Mouse (Mus musculus) heart, embryonic 13.5 days (tissue): Measurements from ENCODE around the gene Slc35d1. TPM values are rescaled to one million over a fixed set of nuclear protein-coding genes. Genes with fewer than 3 reads are reported as not detected.
"Not testable (repeated sequence)": the region's sequence is repeated elsewhere in the genome, so short reads cannot be mapped to it uniquely, and the experiment has no call there.

Experiments
- ATAC-seq: fragments of 200-750 bp; cut with Nextera tagmentation; 2 replicates; pipeline ENCODE4 v1.8.0; 2017; ENCODE audit warnings: moderate TSS enrichment; ENCODE audit not compliant: insufficient number of reproducible peaks, low FRiP score, low TSS enrichment; ENCODE audit errors: extremely low read depth
- H3K27ac ChIP-seq: fragments of 300-500 bp; sonication (generic); replicated peaks from 2 replicates; pipeline ENCODE4 v1.5.1; 2015; ENCODE audit warnings: moderate library complexity, mild to moderate bottlenecking, inconsistent platforms
- H3K27me3 ChIP-seq: fragments of 300-500 bp; sonication (generic); replicated peaks from 2 replicates; pipeline ENCODE4 v1.6.1; 2015; ENCODE audit warnings: mild to moderate bottlenecking, inconsistent platforms
- H3K36me3 ChIP-seq: fragments of 300-500 bp; sonication (generic); 2 replicates; pipeline ENCODE4 v1.6.1; 2015; ENCODE audit warnings: mild to moderate bottlenecking, inconsistent platforms
- H3K4me1 ChIP-seq: fragments of 300-500 bp; sonication (generic); 2 replicates; pipeline ENCODE4 v1.6.1; 2015; ENCODE audit warnings: inconsistent platforms
- H3K4me2 ChIP-seq: fragments of 300-500 bp; sonication (generic); 2 replicates; pipeline ENCODE4 v1.6.1; 2015; ENCODE audit warnings: inconsistent platforms, mild to moderate bottlenecking, moderate library complexity
- H3K4me3 ChIP-seq: fragments of 300-500 bp; sonication (generic); 2 replicates; pipeline ENCODE4 v1.5.1; 2015; ENCODE audit warnings: moderate library complexity, mild to moderate bottlenecking, inconsistent platforms
- H3K9ac ChIP-seq: fragments of 300-500 bp; sonication (generic); 2 replicates; pipeline ENCODE4 v1.6.1; 2015; ENCODE audit warnings: inconsistent platforms, mild to moderate bottlenecking, moderate library complexity
- H3K9me3 ChIP-seq: fragments of 300-500 bp; sonication (generic); 2 replicates; pipeline ENCODE4 v1.6.1; 2016; ENCODE audit warnings: inconsistent platforms
- WGBS: fragments of 180-500 bp; shearing (Covaris S2); methylation state at CpG from one replicate; pipeline ENCODE4 v1.1.7; 2015; ENCODE audit warnings: mixed read lengths; 5-methylcytosine and 5-hydroxymethylcytosine counted together
- polyA plus RNA-seq: library from polyadenylated mRNA; unstranded; fragments of >200 nt; fragmentation: Nextera tagmentation; extraction: Ambion mirVana; gene quantifications from 2 replicates; pipeline ENCODE4 v1.2.1, GENCODE M21; 2015

Gene Slc35d1
- polyA plus RNA-seq, 1 experiment from 2014 or later = 5.3 TPM

DNA sequence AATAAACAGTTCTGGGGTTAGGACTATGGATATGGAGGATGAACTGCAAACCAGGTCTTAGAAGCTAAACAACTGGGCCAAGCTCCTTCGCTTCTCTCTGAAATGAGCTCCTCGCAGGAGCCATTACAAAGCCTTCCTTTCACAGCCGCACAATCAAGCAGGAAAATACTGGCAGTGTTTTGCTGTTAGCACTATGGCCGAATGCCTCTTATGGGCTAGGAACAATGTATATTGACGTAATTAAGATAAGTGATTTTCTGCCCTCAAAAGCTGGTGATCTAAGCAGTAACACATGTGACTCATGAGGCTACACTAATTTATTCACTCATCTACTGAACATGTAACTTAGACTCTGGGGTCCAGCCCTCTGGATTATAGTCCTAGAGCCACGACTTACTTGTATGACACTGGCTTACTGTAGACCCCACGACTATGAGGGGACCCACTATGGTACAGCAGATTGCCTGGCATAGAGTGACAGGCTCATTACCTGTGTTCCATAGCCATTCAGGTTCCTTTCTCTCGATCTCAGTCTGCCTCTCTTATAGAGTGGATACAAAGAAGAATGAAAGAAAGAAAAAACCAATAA, 34.6 kb downstream of the Slc35d1 start:
- Histone ChIP-seq H3K9me3 (no peaks in the 10 kb centered on the region), H3K4me2 (no peak overlapping the region), H3K4me3 (no peak overlapping the region), H3K27ac (no peak overlapping the region), H3K9ac (no peak overlapping the region), H3K4me1 (peaks cover 35% of the 10 kb centered on the region), H3K36me3 (peaks cover 45% of the 10 kb centered on the region), H3K27me3 (no peaks in the 10 kb centered on the region)
- 85% methylated on average over 8 of the region's 8 CpGs for WGBS
- no peak for ATAC-seq

DNA sequence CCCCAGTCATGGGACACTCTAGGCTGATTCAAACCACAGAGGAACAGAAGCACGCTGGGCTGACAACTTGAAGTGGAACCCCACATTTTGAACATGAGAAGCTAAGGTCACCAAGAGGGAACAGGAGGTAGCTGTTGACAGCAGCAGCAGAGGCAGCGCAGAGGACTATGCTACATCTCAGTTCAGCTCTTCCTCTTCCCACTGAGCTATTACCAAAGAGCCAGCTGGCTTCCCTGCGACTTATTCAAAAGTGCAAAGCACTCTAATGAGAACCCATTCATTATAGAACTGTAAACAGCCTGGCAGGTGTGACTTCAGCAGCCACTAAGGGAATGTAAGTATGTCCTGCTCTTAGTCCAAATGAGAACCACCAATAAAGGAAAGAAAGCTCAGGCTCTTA, 35.4 kb downstream of the Slc35d1 start:
- Histone ChIP-seq H3K36me3 (peaks cover 45% of the 10 kb centered on the region), H3K27me3 (no peaks in the 10 kb centered on the region), H3K4me3 (no peak overlapping the region), H3K4me2 (no peak overlapping the region), H3K9me3 (no peaks in the 10 kb centered on the region), H3K4me1 (peaks cover 35% of the 10 kb centered on the region), H3K9ac (no peak overlapping the region), H3K27ac (peak overlapping the region; percentile 71; the same call in 1 of the 2 replicates)
- no peak for ATAC-seq
- WGBS = 45% methylated on average over 3 of the region's 3 CpGs

DNA sequence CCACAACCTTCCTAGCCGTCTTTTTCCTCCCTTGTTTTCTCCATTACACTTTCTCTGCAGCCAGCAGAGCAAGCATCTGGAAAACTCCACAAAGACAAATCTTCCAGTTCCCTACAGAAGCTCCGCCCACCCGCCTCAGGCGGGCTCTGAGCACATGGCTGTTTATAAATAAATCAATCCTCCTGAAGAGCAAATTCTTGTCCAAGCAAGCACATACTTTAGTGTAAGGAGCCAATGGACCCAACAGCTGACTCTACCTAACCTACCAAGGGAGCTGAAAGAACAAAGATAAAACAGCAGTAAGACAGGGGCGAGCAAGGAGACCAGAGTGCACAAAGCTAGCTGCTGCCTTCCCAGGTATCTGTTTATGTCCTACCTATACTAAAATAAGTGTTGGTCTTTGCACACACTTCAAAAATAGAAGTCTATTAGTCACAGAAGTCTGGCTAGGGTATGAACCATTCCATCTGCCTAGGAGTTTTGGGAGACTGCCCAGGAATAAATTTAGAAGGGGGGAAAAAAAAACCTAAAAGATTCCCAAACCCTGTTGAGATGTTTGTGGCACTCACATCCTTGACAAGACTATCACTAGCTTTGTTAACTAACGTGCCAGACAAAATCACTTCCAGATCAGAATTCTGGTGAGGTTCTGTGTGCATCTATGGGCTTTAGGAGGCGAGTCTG, 36.2 kb downstream of the Slc35d1 start:
- Histone ChIP-seq H3K27me3 (no peaks in the 10 kb centered on the region), H3K27ac (peak overlapping the region; percentile 71), H3K4me2 (0 out of 2 replicates have a peak overlapping the region, but pooled peaks have one; percentile 7), H3K9ac (no peak overlapping the region), H3K36me3 (peaks cover 40% of the 10 kb centered on the region), H3K4me3 (no peak overlapping the region), H3K4me1 (peaks cover 35% of the 10 kb centered on the region), H3K9me3 (no peaks in the 10 kb centered on the region)
- ATAC-seq = no peak
- 60% methylated on average over 7 of the region's 7 CpGs for WGBS

DNA sequence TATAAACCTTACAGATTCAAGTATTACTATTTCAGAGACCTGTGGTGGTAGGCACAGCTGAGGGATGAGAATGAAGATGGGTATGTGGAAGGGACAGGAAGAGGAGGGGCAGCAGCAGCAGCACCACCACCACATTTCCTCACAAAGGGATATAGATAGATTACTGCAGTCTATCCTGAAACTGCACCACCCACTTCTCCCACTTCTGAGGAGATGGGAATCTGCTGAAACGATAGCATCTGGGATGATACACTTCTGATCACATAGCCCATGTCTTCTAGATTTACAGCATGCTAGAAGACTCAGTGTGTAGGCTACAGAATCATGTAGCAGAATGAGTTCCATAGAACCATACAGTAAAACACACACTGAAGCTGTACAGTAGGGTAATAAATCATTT, 37.3 kb downstream of the Slc35d1 start:
- no peaks in the 10 kb centered on the region for H3K27me3 ChIP-seq
- no peak overlapping the region for H3K4me3 ChIP-seq
- WGBS = 77% methylated on average over 1 of the region's 1 CpGs
- H3K36me3 ChIP-seq = peaks cover 38% of the 10 kb centered on the region
- H3K9ac ChIP-seq = no peak overlapping the region
- ATAC-seq = no peak
- no peak overlapping the region for H3K4me2 ChIP-seq
- H3K9me3 ChIP-seq = no peaks in the 10 kb centered on the region
- H3K4me1 ChIP-seq = peaks cover 35% of the 10 kb centered on the region
- no peak overlapping the region for H3K27ac ChIP-seq

DNA sequence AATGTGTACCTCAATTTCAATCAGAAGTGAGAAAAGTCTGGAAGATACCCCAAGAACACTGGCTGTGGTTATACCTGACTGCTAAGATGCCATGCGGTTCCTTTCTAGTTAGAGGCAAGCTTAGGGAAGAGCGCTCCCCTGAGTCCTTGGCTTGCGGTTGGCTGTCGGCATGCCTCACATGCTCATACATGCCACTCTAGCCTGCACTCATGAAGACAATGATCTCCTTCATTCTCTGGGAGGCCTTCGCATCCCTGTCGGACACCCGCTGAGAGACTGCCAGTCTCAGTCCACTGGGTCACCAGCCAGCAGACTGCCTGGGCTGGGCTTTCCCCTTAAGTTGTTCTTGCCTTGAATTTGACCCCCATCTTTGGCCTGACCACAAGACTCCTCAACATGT, 41.0 kb downstream of the Slc35d1 start:
- Histone ChIP-seq H3K4me3 (no peak overlapping the region), H3K4me2 (no peak overlapping the region), H3K27ac (no peak overlapping the region), H3K4me1 (peaks cover 15% of the 10 kb centered on the region), H3K27me3 (no peaks in the 10 kb centered on the region), H3K9ac (no peak overlapping the region), H3K9me3 (no peaks in the 10 kb centered on the region), H3K36me3 (peaks cover 54% of the 10 kb centered on the region)
- 95% methylated on average over 7 of the region's 7 CpGs for WGBS
- no peak for ATAC-seq

DNA sequence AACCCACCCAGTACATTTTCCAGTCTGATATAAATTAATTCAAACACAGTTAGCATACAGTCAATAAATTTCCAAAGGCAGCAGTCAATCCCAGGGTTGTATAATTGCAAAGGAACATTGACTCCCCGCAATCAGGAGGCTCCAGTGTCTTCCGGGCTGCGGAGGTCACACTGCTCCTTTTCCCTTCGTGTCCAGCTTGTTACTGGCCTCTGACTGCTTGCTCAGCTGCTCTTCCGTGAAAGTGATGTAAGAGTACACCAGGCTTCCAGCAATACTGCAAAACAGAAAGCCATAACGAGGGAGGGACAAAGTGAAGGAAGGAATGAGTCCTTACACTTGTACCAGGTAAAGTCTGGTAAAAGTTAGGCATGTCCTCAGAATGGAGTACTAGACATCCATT, 41.5 kb downstream of the Slc35d1 start:
- H3K4me2 ChIP-seq = no peak overlapping the region
- H3K9me3 ChIP-seq = no peaks in the 10 kb centered on the region
- no peak overlapping the region for H3K27ac ChIP-seq
- H3K36me3 ChIP-seq = peaks cover 57% of the 10 kb centered on the region
- no peak overlapping the region for H3K4me3 ChIP-seq
- H3K9ac ChIP-seq = no peak overlapping the region
- H3K4me1 ChIP-seq = peaks cover 10% of the 10 kb centered on the region
- H3K27me3 ChIP-seq = no peaks in the 10 kb centered on the region
- no peak for ATAC-seq
- WGBS = 83% methylated on average over 6 of the region's 6 CpGs

DNA sequence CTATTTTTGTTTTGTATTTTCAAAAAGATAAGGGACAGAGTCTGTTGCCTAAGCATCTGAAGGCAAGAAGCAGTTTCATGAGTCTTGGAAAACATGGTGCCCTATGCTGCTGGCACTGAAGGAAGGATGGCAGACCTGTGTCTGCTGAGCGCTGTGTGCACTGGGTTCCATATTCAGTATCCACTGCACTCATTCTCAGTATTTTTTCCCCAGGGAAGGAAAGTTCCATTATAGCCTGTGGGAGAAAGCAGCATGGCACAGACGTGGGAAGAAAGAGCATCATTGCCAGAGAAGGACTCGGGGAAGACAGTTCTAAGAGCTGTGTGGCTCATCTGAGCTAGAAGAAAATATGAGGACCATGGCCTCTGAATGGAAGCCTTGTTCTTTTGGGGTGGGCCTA, 43.7 kb downstream of the Slc35d1 start:
- H3K9me3 ChIP-seq = no peaks in the 10 kb centered on the region
- H3K36me3 ChIP-seq = peaks cover 50% of the 10 kb centered on the region
- no peaks in the 10 kb centered on the region for H3K27me3 ChIP-seq
- ATAC-seq = no peak
- H3K4me1 ChIP-seq = no peaks in the 10 kb centered on the region
- no peak overlapping the region for H3K4me3 ChIP-seq
- H3K4me2 ChIP-seq = no peak overlapping the region
- H3K27ac ChIP-seq = no peak overlapping the region
- WGBS = 92% methylated on average over 3 of the region's 3 CpGs
- H3K9ac ChIP-seq = no peak overlapping the region

DNA sequence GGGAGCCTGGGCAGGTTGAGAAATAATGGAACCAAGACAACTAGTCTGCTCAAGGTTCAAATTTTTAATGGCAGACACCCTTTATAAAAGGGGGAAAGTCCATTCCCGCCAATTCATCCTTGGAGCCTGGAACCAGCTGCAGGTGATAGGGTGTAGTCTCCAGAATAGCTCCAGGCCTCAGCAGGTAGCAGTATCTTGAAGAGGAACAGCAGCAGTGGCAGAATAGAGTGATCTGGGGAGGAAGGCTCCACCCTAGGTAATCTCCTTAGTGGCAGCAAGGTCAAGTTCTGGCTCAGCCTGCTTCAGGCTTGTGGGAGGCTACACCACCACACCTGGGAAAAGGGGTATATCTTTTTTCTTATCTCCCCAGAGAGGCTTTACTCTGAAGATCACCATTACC, 48.8 kb downstream of the Slc35d1 start:
- H3K9ac ChIP-seq, H3K4me2 ChIP-seq, ATAC-seq, H3K27me3 ChIP-seq, H3K4me1 ChIP-seq, H3K4me3 ChIP-seq, H3K9me3 ChIP-seq, H3K27ac ChIP-seq: not testable (repeated sequence)
- WGBS = 92% methylated on average over 1 of the region's 1 CpGs
- peaks cover 55% of the 10 kb centered on the region for H3K36me3 ChIP-seq

DNA sequence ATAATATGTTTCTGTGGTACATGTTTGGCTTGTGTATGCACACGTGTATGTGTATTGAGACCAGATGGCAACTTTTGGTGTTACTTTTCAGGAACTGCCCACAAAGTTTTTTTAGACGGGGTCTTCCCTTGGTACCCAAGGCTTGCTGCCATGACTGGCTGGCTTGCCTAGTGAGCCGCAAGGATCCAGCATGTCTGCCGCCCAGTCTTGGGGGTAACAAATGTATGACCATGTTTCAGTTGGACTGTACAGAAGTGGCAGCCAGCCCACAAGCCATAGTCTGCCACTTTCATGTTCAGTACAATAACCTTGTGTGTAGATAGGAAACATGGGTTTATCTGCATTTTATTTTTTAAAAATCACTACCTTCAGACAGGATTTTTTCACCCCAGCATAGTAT, 56.2 kb downstream of the Slc35d1 start:
- peaks cover 84% of the 10 kb centered on the region for H3K36me3 ChIP-seq

DNA sequence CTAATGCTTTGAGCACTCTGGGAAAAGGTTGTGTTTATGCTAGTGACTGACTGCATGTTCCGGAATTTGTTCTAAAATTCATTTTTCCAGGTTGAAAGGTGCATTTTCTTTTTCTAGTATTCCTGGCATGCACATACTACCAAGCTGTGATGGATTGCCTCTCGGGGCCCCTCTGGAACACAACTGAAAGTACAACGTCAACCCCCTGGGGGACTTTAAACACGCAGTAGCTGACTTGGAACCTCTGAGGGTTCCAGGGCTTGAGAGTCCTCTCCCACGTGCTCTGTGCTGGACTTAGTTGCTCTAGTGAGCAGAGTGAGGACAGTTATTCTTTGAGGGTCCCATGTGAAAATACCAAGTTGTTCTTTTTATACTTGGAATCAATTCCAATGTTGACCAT, 63.0 kb downstream of the Slc35d1 start:
- H3K4me2 ChIP-seq = no peak overlapping the region
- no peak overlapping the region for H3K27ac ChIP-seq
- H3K9me3 ChIP-seq = no peaks in the 10 kb centered on the region
- no peak overlapping the region for H3K4me3 ChIP-seq
- H3K27me3 ChIP-seq = no peaks in the 10 kb centered on the region
- peaks cover 93% of the 10 kb centered on the region for H3K36me3 ChIP-seq
- 87% methylated on average over 5 of the region's 5 CpGs for WGBS
- no peak for ATAC-seq
- no peaks in the 10 kb centered on the region for H3K4me1 ChIP-seq
- no peak overlapping the region for H3K9ac ChIP-seq

More for the DNA sequence above, 56.2 kb downstream of the Slc35d1 start:
- ATAC-seq = no peak
- Histone ChIP-seq H3K9ac (no peak overlapping the region), H3K27me3 (no peaks in the 10 kb centered on the region), H3K4me3 (no peak overlapping the region), H3K4me1 (no peaks in the 10 kb centered on the region), H3K27ac (no peak overlapping the region), H3K4me2 (no peak overlapping the region), H3K9me3 (no peaks in the 10 kb centered on the region)
- WGBS = 95% methylated on average over 4 of the region's 4 CpGs

DNA sequence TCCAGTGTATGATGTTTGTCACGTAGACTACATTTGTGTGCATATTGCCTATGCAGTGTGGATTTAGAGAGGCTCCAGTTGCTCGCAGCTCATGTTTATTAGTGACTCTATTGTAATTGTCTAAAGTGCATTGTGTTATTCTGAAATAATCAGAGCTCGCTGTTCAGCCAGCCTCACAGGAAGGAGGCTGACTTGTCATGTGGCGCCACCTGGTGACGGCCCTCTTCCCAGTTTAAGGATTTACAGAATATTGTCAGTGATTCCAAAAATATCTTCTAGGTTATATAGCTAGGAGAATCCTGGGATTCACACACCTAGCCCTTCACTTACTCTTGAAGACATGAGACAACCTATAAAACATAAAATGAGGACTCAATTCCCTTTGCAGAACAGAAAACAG, 68.6 kb downstream of the Slc35d1 start:
- H3K36me3 ChIP-seq = peaks cover 79% of the 10 kb centered on the region

DNA sequence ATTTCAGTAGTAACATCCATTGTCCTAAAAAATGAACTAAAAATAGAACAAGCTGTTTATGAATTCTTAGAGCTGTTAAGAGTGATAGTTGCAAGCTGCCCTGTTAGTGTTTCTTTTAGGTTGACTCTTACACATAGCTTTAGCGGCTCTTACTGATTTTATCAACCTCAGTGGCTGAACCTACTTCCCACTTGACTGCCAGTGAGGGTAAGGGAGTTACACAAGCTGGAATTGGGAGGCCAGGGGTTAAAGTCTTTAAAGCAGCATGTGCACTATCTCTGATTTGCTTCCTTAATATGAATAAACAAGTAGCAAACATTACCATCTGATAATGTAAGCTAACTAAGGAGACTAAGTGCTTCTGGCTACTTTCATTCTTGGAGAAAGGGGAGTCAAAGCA, 78.0 kb downstream of the Slc35d1 start:
- Histone ChIP-seq H3K4me1 (peaks cover 5% of the 10 kb centered on the region; the same call in 1 of the 2 replicates), H3K36me3 (peaks cover 59% of the 10 kb centered on the region), H3K9ac (no peak overlapping the region), H3K27ac (no peak overlapping the region), H3K9me3 (no peaks in the 10 kb centered on the region), H3K27me3 (no peaks in the 10 kb centered on the region), H3K4me3 (no peak overlapping the region), H3K4me2 (no peak overlapping the region)
- 32% methylated on average over 1 of the region's 1 CpGs for WGBS
- ATAC-seq = no peak

More for the DNA sequence above, 68.6 kb downstream of the Slc35d1 start:
- Histone ChIP-seq H3K4me1 (no peaks in the 10 kb centered on the region), H3K27ac (no peak overlapping the region), H3K4me2 (no peak overlapping the region), H3K27me3 (no peaks in the 10 kb centered on the region), H3K9ac (no peak overlapping the region), H3K4me3 (no peak overlapping the region), H3K9me3 (no peaks in the 10 kb centered on the region)
- WGBS = 42% methylated on average over 5 of the region's 5 CpGs
- ATAC-seq = no peak
